Mouse (Mus musculus) bone marrow macrophage, adult 2 months (primary cell): Measurements from ENCODE around the gene Hist1h2ba.

Experiments used
- CTCF ChIP-seq: IDR thresholded peaks from 2 replicates; pipeline ENCODE4 v1.5.1; 2012; ENCODE audit warnings: low read depth, mild to moderate bottlenecking, low read length, moderate library complexity
- POLR2A ChIP-seq: IDR thresholded peaks from 2 replicates; pipeline ENCODE4 v1.6.1; 2012; ENCODE audit warnings: mild to moderate bottlenecking, low read depth, low read length, borderline replicate concordance

DNA sequence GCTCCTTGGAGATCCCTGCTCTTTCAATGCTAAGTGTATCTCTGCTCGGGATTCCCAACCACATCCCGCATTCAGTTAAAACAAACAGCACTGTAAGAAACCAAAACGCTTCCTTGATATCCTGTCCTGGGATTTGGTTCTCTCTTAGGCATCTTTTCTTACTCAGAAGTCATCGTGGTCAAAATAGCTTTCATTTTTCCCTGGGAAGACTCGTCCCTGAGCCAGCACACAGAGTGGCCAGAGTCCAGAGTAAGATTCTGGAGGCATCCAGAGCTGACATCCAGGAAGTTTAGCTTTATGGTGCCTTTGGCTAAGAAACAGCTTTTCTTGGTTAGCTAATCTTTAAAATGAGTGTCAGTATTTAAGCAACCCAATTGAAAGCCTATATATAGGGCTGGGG, 38.3 kb upstream of the Hist1h2ba start:
- TF ChIP-seq CTCF: no peak
- TF ChIP-seq POLR2A: no peak
